Mouse (Mus musculus): ENCODE data around the gene Cyb5r1.
"Not testable (repeated sequence)": the region's sequence is repeated elsewhere in the genome, so short reads cannot be mapped to it uniquely, and the experiment has no call there.

Cyb5r1 gene

DNA sequence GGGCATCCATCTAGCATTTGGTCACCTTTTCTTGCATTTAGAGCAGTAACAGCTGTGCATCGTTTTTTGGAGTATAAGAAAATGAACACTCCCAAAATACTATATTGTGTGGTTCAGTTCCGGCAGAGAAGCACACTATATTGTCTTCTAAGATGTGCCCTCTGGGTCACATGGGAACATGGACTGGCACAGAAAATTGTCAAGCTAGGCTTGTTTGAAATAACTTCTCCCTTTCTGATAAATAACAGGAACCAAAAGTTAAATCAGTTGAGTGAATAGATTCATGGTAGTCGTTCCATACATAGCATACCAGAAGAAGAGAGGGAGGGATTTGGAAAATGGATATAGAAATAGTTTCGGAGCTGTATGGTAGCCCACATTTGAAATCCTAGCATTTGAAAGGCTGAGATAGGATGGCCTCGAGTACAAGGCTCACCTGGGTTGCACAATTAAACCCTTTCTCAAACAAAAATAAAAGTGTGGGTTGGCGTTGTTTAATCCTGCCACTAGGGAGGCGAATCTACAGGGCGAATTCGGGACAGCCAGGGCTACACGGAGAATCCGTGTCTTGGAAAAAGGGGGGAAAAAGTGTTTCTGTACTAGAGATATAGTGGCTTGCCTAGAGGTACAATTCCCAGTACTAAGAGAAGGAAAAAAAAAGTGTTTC is 9.3 kb downstream of the Cyb5r1 start:
- DNase-seq (ENCODE audit: low spot score in 2 of 2), result no peak

DNA sequence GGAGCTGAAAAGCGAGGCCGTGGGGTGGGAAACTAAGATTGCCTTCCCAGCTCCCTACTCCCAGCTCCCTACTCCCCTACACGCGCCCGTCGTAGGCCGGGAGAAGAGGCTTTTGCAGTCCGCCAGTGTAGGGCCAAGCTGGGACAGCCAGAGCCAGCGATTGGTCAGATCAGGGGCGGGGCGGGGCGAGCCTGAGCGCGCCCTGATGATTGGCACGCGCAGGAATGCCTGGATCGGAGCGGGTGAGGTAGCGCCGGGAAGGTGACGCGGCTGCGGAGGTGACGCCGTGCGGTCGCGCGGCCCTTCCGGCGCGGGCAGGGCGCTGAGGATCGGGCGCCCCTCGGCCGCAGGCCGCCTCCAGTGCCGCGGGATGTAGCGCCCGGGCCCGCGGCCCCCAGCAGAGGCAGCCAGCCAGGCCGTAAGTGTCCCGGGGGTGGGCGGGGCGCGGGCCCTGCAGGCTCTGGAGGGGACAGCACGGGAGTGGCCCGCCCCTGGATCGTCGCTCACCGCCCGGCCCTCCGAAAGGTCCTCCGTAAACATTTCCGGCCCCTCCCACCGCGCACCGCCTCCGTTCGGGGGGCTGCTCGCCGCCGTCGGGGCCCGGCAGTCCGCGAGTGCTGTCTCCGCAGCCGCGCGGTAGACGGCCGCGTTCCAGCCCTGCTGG is 9.9 kb downstream of the Cyb5r1 start, which contains the start of gene Adipor1:
TSS of gene Adipor1 (plus strand) at position 211 of the 664 bp plus-strand sequence.
- peak; percentile 93 to 97 for DNase-seq (ENCODE audit: low spot score in 2 of 2)

DNA sequence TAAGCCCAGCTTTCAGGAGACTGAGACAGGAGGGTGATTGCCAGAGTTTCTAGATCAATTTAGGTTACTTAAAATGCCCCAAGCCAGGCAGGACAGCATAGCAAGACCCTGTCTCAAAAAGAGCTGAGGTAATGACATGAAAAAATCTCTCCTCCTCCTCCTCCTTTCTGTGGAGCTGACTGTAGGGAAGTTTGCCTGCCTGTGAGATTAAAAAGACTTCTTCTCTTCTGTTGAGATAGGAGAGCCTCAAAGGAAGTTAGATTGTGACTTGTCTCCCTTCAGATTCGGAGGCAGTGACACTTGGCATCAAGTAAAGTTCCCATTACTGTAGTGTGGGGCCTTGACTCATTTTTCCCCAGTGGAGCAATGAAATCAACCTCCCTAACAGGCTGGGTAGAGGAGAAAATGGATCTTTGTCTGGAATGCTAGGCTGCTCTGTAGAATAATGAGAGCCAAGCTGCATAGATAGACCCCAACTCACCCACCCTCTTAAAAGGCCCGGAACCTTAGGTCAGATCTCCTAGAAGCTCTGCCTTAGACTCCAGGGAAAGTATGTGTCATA is 13.1 kb downstream of the Cyb5r1 start:
- DNase-seq (ENCODE audit: low spot score in 2 of 2), result no peak

DNA sequence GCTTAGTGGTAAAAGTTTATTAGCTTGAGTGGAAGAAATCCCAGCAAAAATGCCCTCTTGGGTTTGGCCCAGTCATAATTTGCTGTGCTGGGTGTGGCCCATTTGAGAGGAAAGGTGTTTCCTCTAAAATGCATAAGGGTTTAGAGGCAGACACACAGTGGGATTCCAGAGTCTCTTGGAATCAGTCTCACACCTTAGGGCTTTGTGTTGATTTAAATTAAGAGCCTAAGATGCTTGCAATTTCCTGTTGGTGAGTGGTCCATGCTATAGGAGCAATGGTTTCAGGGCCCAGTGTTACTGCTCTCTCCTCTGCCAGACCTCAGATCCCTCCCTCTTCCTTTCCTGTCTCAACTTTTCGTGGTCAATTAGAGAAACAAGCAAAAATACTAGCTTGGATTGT is 13.8 kb downstream of the Cyb5r1 start:
- DNase-seq (ENCODE audit: low spot score in 2 of 2), result no peak

DNA sequence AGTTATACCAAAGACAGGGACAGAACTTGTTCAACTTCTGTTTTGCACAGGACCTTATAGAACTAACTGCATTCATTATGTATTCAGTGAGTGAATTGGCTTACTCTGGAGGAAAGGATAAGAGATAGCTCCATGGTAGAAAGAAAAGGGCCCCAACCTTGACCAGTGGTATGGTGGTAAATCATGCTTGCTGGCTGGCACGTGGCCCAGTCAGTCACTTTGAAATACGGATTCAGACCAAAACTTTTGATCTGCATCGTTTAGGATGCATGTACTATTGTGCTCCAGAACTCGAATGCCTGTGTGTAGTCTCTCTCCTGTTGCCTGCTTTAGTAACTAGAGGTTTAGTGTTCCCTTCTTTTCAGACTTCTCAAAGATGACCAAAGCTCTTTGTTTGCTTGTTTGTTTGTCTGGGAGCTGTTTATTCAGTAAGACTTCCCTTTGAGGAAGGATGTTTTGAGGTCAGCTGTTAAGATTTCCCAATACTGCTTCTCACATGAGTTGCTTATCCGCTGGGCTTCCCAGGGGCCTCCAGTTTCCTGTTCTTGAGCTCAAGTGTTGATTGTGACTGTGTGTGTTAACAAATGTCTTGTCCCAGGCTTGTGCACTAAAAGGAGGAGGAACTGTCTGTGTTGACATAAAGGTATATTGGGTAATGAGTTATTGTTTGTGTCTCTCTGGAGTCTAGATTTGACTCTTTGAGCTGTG is 14.5 kb downstream of the Cyb5r1 start:
- DNase-seq (ENCODE audit: low spot score in 2 of 2), result no peak

DNA sequence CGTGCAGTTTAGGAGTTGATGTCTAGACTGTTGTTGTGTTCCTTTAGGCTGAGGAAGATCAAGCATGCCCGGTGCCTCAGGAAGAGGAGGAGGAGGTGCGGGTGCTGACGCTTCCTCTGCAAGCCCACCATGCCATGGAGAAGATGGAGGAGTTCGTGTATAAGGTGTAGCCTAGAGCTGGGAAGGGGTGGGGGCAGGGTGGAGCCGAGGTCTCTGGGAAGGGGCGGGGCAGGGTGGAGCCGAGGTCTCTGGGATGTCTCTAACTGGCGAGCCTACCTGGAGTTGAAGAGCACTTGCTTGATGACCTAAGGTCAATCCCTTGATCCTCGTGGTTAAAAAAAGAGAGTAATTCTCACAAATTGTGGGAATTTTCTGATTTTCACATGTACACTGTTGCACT is 18.6 kb downstream of the Cyb5r1 start:
- DNase-seq (ENCODE audit: low spot score in 2 of 2), result no peak

DNA sequence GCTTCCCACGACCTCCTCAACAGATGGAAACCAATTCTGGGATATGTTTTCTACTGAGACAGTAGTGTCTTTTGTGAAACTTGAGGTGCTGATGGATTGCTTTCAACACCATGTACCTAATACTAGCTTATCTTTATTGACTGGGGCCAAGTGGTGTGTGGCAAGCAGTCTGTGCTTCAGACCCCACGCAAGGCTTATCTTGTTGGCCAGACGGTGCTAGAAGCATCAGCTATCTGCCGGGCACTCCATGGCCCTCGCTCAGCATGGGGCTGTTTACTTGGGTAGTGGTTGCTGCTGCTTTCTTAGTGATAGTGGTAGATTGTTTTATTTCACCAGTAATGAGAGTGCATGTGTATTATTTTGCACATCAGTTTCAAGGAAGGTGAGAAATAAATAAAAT is 20.9 kb downstream of the Cyb5r1 start:
- DNase-seq (ENCODE audit: low spot score in 2 of 2), result no peak

DNA sequence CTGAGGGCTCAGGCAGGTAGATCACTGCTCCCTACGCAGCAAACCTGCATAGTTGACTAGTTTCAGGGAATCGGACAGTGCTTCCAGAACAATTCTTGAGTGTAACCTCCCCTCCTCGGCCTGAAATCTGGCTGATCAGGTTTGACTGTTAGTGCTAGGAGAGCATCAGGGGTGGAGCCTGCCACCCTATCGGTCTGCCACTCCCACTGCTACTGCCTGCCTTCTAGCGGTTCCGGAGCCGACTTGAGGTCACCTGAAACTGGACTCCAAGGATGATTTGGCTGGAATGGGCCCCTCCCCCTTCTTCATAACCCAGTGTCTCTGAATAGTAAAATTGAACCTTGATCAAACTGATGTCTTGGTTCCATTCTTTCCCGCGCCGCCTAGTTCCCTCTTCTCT is 27.6 kb downstream of the Cyb5r1 start:
- peak in 1 of 2 experiments; percentile 34 for DNase-seq (ENCODE audit: low spot score in 2 of 2)

DNA sequence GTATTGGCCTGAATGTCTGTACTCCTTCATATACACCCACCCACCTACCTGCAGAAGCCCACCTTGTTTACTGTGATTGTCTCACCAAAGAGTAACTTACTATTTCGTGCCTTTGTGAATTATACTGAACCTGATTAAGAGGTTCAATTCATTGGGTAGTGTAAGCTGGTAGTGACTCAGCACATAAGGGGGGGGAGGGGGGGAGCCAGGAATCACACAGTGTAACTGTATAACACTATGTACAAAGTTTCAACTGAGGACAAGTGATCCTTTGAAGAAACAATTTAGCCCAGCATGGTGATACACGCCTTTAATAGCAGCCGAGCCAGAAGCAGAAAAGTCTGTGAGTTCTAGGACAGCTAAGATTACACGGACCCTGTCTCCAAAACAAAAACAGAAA is 28.1 kb downstream of the Cyb5r1 start:
- no peak for DNase-seq (ENCODE audit: low spot score in 2 of 2)

DNA sequence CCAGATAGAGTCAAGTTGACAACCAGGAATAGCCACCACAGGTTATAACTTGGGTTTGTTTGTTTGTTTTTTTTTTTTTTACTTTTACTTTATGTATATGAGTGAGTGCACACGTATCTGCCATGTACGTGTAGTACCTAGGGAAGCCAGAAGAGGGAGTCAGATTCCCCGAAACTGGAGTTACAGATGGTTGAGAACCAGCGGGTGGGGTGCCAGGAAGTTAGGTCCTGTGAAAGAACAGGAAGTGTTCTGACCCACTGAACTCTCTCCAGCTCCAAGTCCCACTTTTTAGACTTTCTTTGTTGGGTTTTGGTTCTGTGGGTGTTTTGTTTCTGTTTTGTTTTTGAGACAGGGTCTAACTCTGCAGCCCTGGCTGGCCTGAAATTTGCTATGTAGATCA is 30.1 kb downstream of the Cyb5r1 start:
- DNase-seq (ENCODE audit: low spot score in 2 of 2), result no peak

DNA sequence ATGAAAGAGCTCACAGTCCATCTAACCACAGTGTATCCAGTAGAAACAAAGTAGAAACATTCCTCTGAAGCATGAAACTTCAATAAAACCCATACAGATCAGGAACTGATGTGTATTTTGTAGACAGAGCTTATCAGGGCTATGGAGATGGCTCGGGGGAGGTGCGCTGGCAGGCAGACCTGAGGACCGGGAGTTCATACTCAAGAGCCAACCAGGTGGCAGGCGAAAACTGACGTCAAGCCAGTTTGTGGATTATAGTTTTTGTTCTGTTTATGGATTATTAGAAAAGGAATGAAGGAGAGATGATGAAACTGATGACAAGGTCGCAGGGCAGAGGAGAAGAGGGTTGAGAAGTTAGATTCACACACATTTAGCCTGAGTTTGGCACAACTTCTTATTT is 35.1 kb downstream of the Cyb5r1 start:
- DNase-seq (ENCODE audit: low spot score in 2 of 2), result no peak

DNA sequence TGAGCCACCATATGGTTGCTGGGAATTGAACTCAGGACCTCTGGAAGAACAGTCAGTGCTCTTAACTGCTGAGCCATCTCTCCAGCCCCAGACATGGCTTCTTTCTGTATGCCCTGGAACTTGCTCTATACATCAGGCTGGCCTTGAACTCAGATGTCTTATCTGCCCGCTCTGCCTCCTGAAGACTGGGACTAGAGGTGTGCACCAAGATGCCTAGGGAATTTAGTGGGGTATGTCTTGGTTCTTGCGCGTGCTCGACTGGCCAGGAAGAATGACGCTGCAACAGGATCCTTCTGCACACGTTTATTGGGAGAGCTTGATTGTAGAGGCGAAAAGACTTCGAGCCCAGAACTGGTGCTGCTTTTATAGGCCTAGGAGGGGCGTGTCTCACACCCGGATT is 36.4 kb downstream of the Cyb5r1 start:
- not testable (repeated sequence) for DNase-seq (ENCODE audit: low spot score in 2 of 2)

DNA sequence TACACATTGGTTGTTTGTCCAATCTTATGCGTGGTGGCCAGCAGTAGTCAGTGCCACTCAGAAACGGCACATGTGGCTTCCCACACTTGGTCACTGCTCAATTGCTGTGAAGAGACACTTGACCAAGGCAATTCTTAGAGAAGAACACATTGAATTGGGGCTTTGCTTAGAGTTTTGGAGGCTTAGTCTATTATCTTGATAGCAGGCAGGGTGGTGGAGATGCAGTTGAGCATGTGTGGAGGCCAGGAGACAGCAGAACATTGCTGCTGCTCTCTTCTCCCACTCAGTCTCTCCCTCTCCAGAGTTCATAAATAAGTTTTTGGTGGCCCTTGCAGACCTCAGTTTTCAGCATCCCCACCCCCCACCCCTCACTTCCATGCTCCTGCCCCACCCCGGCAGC is 37.0 kb downstream of the Cyb5r1 start:
- no peak for DNase-seq (ENCODE audit: low spot score in 2 of 2)

DNA sequence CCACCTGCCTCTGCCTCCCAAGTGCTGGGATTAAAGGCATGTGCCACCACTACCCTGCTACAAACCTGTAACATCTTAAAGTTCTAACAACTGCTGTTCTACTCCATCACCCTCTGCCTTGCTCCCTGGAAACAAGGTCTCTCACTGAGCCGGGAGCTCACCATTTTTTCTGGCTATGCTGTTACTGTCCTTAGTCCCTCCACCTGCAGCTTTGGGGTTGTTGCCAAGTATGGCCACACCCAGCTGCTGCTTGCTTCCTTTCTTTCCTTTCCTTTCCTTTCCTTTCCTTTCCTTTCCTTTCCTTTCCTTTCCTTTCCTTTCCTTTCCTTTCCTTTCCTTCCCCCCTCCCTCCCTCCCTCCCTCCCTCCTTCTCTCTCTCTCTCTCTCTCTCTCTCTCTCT is 37.9 kb downstream of the Cyb5r1 start:
- DNase-seq (ENCODE audit: low spot score in 2 of 2), result not testable (repeated sequence)

DNA sequence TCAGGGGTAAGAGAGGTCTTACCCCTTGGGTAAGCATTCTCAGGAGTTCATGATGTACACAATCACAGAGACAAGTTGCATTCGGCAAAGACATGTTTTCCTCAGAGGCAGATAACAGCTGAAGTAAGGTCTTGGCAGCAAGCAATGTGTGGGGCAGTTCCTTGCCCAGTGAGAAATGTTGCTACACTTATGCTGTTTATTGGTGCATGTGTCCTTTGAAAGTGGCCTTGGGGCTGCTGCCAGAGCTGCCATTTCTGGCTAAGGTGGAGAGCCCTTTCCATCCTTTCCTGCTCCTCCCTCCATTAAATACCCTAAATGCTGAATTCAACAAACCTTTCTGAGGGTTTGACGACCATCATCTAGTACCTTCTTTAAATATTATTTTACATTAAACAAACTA is 40.1 kb downstream of the Cyb5r1 start:
- DNase-seq (ENCODE audit: low spot score in 2 of 2), result no peak

DNA sequence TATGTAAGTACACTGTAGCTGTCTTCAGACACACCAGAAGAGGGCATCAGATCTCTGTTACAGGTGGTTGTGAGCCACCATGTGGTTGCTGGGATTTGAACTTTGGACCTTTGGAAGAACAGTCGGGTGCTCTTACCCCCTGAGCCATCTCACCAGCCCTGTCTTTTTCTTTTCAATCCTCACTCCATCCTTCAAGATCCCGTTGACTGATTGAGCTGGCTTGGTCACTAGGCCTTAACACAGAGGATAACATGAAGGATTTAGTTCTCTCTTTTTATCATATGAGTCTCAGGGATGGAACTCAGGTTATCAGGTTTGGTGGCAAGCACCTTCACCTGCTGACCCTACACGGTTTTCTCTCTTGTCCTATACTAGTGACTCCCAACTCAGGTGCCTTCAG is 43.2 kb downstream of the Cyb5r1 start:
- DNase-seq (ENCODE audit: low spot score in 2 of 2), result not testable (repeated sequence)

DNA sequence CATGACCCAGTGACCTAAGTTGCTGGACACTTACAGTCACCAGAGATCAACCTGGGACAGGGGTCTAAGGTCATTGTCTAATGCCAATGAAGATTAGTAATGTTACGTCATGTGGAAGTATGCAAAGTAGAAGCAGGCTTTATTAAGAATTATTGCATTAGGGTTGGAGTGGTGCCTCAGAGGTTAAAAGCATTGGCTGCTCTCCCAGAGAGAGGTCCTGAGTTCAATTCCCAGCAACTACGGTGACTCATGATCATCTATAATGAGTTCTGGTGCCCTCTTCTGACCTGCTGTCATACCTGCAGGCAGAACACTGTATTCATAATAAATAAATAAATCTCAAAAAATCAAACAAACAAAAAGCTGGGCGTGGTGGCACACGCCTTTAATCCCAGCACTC is 44.8 kb downstream of the Cyb5r1 start:
- DNase-seq (ENCODE audit: low spot score in 2 of 2), result no peak

DNA sequence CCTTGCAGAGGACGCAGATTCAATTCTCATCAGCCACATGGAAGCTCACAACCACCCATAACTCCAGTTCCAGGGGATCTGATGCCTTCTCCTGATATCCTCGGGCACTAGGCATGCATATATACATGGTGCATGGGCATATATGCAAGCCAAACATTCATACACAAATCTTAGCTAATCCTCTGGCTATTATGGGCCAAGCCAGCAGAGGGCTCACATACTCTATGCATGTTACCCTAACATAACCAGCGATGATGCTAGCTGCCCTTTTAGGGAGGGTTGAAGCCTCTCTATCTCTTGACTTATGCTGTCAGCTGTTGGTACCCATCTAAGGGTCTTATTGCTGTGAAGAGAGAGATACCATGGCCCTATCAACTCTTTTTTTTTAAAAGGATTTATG is 45.6 kb downstream of the Cyb5r1 start:
- peak; percentile 23 to 37 for DNase-seq (ENCODE audit: low spot score in 2 of 2)

DNA sequence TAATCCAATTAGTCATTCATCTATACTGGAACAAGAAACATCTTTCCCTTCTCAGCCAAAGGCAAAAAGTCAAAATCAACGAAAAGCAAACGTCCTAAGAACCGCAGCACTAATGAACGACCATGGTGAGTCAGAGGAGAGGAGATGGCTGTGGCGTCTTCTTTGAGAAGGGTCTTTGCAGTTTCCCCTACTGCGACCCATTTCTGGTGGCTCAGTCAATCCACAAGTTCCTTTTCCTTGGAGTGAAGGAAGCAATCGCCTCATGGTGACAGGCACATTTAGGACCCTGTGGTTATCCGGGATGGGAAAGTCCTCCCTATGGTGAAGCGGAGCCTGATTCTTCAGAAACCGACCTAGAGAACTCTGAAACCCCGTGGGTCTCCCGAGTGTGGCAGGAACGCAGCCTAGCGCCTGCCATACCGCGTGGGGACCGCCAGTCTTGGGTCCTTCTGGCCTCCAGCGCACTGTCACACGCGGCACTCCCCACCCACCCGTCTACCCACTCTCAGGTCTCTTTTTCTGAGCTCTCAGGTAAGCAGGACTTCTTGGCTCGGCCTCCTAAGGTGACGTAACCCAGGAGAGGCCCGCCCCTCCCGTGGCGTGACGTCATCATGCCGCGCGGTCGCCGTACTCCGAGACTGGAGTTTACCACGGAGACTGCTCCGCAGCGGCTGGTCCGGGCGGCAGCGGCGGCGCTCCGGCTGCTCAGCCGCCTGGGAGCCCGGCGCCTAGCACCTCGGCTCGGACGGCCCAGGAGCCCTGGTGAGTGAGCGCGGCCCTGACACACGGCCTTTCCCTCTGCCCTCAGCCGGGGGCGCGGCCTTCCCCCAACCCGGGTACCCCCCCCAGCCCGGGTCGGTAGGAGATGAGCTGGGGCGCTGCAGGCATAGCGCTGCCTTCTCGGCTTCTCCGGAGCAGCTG is 49.8 kb downstream of the Cyb5r1 start, which contains the start of gene Klhl12:
TSS of gene Klhl12 (plus strand) at position 628 of the 921 bp plus-strand sequence.
- peak; percentile 95 to 96 for DNase-seq (ENCODE audit: low spot score in 2 of 2)

DNA sequence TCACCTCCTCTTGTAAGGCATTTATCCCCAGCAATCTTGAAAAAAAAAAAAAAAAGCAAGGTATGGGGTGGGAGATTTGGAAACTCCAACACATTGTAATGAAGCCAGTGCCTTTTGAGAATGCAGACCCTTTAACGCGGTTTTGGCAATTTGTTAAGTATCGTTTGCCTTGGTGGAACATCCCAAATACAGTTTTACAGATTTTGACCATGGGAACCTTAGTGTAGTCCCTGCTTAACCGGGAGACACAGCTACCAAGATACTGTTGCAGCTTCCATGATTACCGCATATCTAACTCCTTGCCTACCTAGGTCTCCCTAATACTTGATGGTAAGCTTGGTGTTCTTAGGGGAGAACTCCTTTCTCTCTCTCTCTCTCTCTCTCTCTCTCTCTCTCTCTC is 50.7 kb downstream of the Cyb5r1 start:
- DNase-seq (ENCODE audit: low spot score in 2 of 2), result no peak

DNA sequence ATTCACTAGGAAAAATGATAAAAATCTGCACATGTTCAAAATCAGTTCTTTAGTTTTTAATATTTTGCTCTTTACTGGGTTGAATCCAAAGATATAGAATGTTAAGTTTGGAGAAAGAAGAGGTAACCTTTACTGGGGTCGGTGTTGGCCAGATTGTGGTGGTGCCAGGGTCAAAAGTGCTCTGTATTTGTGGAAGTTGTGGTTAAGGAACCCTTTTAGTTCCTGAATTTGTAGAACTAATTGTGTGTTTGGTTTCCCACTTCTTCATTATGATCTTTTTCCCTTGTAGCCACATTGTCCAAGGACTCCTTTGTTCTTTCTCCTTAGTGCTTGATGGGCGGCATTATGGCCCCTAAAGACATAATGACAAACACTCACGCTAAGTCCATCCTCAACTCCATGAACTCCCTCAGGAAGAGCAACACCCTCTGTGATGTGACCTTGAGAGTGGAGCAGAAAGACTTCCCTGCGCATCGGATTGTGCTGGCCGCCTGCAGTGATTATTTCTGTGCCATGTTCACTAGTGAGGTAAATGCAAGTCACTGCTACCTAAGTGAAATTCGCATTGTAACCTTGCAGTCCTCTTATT is 52.9 kb downstream of the Cyb5r1 start:
- no peak for DNase-seq (ENCODE audit: low spot score in 2 of 2)
